Mouse (Mus musculus) kidney, embryonic 16.5 days (tissue): ENCODE results near the gene 1700001O22Rik. TPM values are rescaled to one million over a fixed set of nuclear protein-coding genes. Genes with fewer than 3 reads are reported as not detected.

ENCODE experiments used
- ATAC-seq: fragments of 200-750 bp; cut with Nextera tagmentation; 2 replicates; pipeline ENCODE4 v1.8.0; 2017; ENCODE audit warnings: moderate TSS enrichment; ENCODE audit not compliant: low FRiP score, low TSS enrichment
- H3K27ac ChIP-seq: fragments of 300-500 bp; sonication (generic); 2 replicates; pipeline ENCODE4 v1.5.1; 2014; ENCODE audit warnings: low read length
- H3K27me3 ChIP-seq: fragments of 300-500 bp; sonication (generic); 2 replicates; pipeline ENCODE4 v1.6.1; 2014; ENCODE audit warnings: low read length, control low read depth, mixed read lengths; ENCODE audit not compliant: insufficient read depth
- H3K36me3 ChIP-seq: fragments of 300-500 bp; sonication (generic); 2 replicates; pipeline ENCODE4 v1.6.1; 2014; ENCODE audit warnings: low read length, control low read depth, mixed read lengths; ENCODE audit not compliant: insufficient read depth
- H3K4me1 ChIP-seq: fragments of 300-500 bp; sonication (generic); 2 replicates; pipeline ENCODE4 v1.6.1; 2014; ENCODE audit warnings: low read length, control low read depth, mixed read lengths; ENCODE audit not compliant: insufficient read depth
- H3K4me2 ChIP-seq: fragments of 300-500 bp; sonication (generic); replicated peaks from 2 replicates; pipeline ENCODE4 v1.6.1; 2014; ENCODE audit warnings: low read depth, low read length
- H3K4me3 ChIP-seq: fragments of 300-500 bp; sonication (generic); 2 replicates; pipeline ENCODE4 v1.5.1; 2014; ENCODE audit warnings: mild to moderate bottlenecking, low read length
- H3K9ac ChIP-seq: fragments of 300-500 bp; sonication (generic); replicated peaks from 2 replicates; pipeline ENCODE4 v1.6.1; 2014; ENCODE audit warnings: low read length
- H3K9me3 ChIP-seq: fragments of 300-500 bp; sonication (generic); 2 replicates; pipeline ENCODE4 v1.6.1; 2016; ENCODE audit warnings: low read length, control low read depth
- WGBS: fragments of 180-500 bp; shearing (Covaris S2); extraction: QIAGEN DNeasy Blood & Tissue Kit; methylation state at CpG from one replicate; pipeline ENCODE4 v1.1.7; 2014; 5-methylcytosine and 5-hydroxymethylcytosine counted together
- polyA plus RNA-seq: library from polyadenylated mRNA; unstranded; fragments of >200 nt; fragmentation: Nextera tagmentation; extraction: Ambion mirVana; gene quantifications from 2 replicates; pipeline ENCODE4 v1.2.1, GENCODE M21; 2015

The 1700001O22Rik gene
- polyA plus RNA-seq, 1 experiment from 2014 or later, result 5.2 TPM

DNA sequence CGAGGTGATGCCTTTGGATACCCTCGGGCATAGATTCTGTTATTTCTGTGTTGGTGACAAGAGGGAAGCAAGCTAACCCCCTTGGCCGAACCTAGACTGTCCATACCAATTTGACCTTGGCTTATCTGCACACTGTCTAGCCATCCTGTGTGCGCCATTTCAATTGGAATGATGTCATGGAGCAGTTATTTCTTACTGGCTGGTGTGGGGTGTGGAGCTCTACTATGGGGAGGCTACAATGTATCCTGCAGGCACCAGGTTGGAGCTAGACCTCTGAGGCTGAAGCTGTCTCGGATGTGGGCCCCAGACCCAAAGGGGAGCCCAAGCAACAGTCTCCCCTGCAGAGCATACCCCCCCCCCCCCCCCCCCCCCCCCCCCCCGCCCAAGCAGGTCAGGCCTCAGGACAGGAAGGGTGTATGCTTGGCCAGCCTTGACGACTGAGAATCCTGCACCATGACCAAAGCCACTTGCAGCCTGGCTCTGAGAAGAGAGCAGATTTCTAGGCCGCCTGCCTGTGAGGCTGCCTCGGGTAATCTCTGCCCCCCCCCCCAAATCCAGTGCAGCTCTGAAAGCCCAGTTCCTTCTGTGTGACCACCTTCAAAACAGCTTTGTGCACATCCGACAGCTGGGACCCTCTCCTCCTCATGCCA lies 31.0 kb upstream of the 1700001O22Rik start, which contains the start of gene Prrx2:
TSS of gene Prrx2 (plus strand) at position 600 of the 650 bp plus-strand sequence.
- no peak within 1 kb of the TSS for H3K4me3 ChIP-seq
- no peak within 1 kb of the TSS; the same call in 1 of the 2 replicates for H3K27ac ChIP-seq

DNA sequence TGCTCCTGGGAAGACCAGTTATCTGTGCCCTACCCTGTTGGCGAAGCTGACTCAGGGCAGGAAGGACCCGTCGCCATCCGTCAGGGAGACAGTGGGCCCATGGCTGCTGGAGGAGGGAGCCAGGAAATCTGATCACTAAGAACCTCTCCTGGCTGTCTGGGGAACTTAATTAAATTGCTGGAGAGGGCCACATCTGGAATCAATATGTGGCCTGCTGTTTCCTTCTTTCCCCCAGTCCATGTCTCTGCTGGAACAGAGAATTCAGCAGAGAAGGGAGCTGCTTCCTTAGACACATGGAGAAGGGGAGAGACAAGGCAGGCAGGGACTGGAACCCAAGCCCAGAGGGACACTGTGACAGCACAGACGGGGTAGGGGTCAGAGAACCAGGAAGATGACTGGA lies 30.2 kb upstream of the 1700001O22Rik start:
- Histone ChIP-seq H3K4me2 (no peak overlapping the region), H3K27ac (no peak overlapping the region; the same call in 1 of the 2 replicates)
- no peak for ATAC-seq

More for the DNA sequence above, 31.0 kb upstream of the 1700001O22Rik start, which contains the start of gene Prrx2:
- Histone ChIP-seq H3K9ac (0 out of 2 replicates have a peak within 1 kb of the TSS, but pooled peaks have one; percentile 8), H3K4me1 (peaks cover 22% of the 10 kb centered on the region), H3K27me3 (no peaks in the 10 kb centered on the region), H3K9me3 (no peaks in the 10 kb centered on the region), H3K4me2 (no peak within 1 kb of the TSS), H3K36me3 (no peaks in the 10 kb centered on the region)
- WGBS, result 53% methylated on average over 9 of the region's 10 CpGs
- no peak for ATAC-seq

DNA sequence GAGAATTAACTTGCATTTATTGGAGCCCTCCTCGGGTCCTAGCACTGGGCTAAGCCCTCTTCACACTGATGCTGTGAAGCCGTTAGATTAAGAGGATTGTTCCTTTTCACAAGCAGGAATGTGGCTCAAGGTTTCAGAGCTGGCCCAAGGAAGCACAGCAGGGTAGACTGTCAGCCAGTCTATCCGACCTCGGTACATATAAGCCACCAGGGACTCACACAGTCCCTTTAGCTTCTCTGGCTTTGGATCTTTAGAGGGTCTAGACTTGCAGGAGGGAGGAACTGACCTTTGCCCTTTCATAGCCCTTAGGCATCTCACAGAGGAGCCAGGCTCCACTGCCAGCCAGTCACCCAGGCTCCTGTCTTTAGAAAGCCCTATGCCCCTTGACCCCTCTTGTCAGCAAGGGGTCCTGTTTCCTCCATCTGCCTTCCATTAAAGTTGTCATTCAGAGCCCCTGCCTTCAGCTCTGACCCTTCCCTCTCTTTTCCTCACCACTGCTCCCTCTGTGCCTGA lies 26.9 kb upstream of the 1700001O22Rik start, which contains the start of gene Asb6:
TSS of gene Asb6 (minus strand) at position 51 of the 513 bp plus-strand sequence.
- ATAC-seq, result no peak
- Histone ChIP-seq H3K4me2 (no peak within 1 kb of the TSS), H3K36me3 (peaks cover 5% of the 10 kb centered on the region), H3K4me1 (peaks cover 22% of the 10 kb centered on the region), H3K9me3 (no peaks in the 10 kb centered on the region), H3K27me3 (no peaks in the 10 kb centered on the region), H3K9ac (no peak within 1 kb of the TSS), H3K27ac (no peak within 1 kb of the TSS), H3K4me3 (no peak within 1 kb of the TSS)
- WGBS, result 18% methylated on average over 4 of the region's 4 CpGs

More for the DNA sequence above, 30.2 kb upstream of the 1700001O22Rik start:
- peak overlapping the region; percentile 38; the same call in 1 of the 2 replicates for H3K9ac ChIP-seq
- peaks cover 22% of the 10 kb centered on the region for H3K4me1 ChIP-seq
- H3K4me3 ChIP-seq, result no peak overlapping the region
- WGBS, result 35% methylated on average over 5 of the region's 5 CpGs
- no peaks in the 10 kb centered on the region for H3K27me3 ChIP-seq
- no peaks in the 10 kb centered on the region for H3K9me3 ChIP-seq
- no peaks in the 10 kb centered on the region for H3K36me3 ChIP-seq

DNA sequence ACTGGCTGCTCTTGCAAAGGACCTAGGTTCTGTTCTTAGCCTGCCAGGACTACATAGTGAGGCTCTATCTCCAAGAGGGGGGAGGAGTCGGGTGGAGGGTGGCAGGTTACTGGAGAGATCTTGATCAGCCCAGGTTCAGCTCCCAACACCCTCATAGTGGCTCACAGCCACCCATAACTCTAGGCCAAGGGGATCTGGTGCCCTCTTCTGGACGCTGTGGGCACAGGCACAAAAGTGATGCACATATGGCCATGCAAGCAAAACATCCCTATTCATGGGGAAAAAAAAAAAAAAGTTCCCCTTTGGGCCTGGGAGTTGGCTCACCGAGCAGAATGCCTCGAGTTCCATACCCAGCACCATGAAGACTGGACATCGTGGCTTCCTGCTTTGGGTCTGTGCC lies 25.9 kb upstream of the 1700001O22Rik start:
- H3K4me1 ChIP-seq, result peaks cover 15% of the 10 kb centered on the region
- H3K9ac ChIP-seq, result no peak overlapping the region
- no peaks in the 10 kb centered on the region for H3K27me3 ChIP-seq
- no peak for ATAC-seq
- H3K36me3 ChIP-seq, result peaks cover 15% of the 10 kb centered on the region
- H3K27ac ChIP-seq, result no peak overlapping the region
- no peak overlapping the region for H3K4me2 ChIP-seq
- WGBS, result 41% methylated on average over 5 of the region's 5 CpGs
- no peaks in the 10 kb centered on the region for H3K9me3 ChIP-seq
- no peak overlapping the region for H3K4me3 ChIP-seq

DNA sequence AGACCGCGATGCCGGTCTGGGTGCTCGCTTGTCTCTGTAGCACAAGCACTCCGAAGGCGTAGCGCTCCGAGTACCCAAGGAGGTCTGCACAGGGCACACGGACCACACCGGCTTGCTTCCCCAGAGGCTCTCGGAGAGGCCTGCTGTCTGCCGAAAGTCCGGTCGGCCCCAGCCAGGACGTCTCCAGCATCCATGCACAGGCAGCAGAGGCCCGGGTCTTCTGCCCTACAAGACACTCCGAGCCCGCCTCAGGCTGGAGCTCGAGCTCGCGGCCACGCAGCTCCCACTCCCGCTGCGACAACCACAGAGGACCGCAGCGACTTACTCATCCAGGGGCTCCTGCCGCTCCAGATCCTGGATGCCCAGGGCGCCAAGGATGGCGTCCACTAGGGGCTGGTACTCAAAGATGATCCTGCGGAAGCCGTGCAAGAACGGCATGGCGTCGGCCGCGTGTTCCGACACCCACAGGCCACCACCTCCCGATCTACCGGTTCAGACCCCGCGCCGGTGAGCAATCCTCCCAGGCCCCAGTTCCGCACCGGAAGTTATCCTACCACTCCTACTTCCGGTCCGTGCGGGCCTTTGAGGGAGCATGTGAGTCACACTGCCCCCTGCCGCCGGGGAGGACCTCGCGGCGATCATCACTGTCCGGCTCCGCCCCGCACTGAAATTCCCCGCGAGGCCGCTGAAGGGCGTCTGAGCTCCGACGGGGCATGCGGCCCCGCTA lies 24.5 kb upstream of the 1700001O22Rik start:
- ATAC-seq, result peak; percentile 79
- peak overlapping the region; percentile 97 for H3K4me3 ChIP-seq
- peak overlapping the region; percentile 91 for H3K9ac ChIP-seq
- H3K4me2 ChIP-seq, result peak overlapping the region; percentile 85
- H3K36me3 ChIP-seq, result peaks cover 29% of the 10 kb centered on the region
- peak overlapping the region; percentile 63 for H3K27ac ChIP-seq
- H3K4me1 ChIP-seq, result peaks cover 21% of the 10 kb centered on the region
- WGBS, result under 1% methylated on average over 63 of the region's 63 CpGs
- no peaks in the 10 kb centered on the region for H3K27me3 ChIP-seq
- H3K9me3 ChIP-seq, result no peaks in the 10 kb centered on the region

DNA sequence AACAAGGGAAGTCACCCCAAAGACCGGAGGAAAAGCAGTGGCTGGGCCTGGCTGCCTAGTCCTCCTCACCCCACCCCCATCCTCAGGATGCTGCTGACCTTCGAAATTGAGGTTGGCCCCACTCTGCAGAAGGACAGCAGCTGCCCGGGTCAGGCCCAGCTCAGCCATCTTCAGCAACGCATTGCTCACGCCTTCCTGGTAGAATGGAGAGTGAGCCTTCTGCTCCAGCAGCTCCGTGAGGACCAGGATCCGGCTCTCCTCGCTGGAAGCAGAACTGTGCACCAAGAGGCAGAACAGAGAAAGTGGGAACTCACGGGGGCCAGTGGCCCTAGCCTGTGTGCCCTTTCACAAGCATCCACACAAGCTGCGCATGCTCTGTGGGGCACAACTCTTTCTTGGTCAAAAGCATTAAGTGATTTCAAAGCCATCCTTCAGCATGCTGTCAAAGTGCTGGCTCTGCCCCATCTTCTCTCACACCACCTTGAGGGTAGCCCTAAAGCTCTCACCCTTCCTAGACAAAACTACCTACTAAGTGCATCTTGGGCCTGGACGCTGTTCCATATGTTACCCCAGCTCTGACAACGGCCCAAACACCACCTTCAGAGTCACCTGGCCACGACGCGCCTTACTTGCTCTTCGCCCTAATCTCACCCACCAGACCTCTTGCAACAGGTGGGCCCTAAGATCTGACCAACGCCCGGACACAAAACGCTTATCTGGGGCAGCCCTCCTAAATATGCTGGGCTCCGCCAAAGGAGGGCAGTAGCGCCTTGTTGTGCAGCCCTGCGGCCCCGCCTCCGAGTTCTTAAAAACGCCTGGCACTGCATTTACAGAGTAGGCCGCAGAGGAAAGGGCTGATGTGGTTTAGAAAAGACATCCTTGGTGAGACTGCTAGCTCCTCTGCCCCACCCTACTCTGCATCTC lies 23.6 kb upstream of the 1700001O22Rik start:
- Histone ChIP-seq H3K27ac (peak overlapping the region; percentile 63), H3K27me3 (no peaks in the 10 kb centered on the region), H3K4me3 (peak overlapping the region; percentile 97), H3K4me1 (peaks cover 22% of the 10 kb centered on the region), H3K36me3 (peaks cover 37% of the 10 kb centered on the region), H3K9me3 (no peaks in the 10 kb centered on the region), H3K4me2 (peak overlapping the region; percentile 85), H3K9ac (peak overlapping the region; percentile 91)
- ATAC-seq, result 0 out of 2 replicates have a peak, but pooled peaks have one; percentile 7
- 31% methylated on average over 26 of the region's 26 CpGs for WGBS

DNA sequence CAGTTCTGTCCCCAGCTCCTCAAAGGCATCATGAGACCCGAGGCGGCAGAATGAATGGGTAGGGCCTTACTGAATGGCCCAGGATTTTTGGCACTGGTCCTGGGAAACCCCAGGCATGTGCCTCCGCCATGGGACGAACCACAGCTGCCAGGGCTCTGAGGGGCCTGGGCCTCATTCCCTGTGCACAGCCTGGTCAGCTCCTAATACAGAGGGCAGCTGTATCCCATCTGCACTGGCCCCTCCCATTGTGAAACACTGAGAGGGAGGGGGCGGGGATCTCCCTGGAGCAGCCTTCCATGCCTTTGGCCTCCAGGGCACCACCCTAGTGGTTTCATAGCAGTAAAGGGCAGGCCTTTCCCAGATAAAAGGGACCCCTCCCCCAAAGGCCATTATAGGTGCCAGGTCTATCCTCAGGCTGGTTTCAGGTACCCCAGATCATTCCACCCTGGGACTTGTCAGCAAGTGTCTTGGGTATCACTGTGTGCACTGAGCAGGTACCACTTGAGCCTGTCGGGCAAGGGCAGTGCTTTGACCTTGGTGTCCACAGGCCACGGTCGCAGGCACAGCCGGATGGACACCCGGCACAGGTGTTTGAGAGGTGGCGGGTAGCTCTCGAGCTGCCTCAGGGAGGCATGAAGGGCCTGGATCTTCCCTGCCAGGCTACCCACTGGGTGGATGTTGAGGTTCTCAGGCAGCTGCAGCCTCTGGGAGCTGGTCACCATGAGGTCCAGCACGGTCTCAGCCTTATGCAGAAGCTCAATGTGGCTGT lies 20.1 kb upstream of the 1700001O22Rik start:
- no peak overlapping the region for H3K27ac ChIP-seq
- peaks cover 22% of the 10 kb centered on the region for H3K4me1 ChIP-seq
- no peaks in the 10 kb centered on the region for H3K27me3 ChIP-seq
- no peaks in the 10 kb centered on the region; the same call in 1 of the 2 replicates for H3K9me3 ChIP-seq
- no peak overlapping the region for H3K4me2 ChIP-seq
- 59% methylated on average over 13 of the region's 13 CpGs for WGBS
- H3K36me3 ChIP-seq, result peaks cover 62% of the 10 kb centered on the region
- no peak overlapping the region for H3K4me3 ChIP-seq
- peak; percentile 79 for ATAC-seq
- no peak overlapping the region for H3K9ac ChIP-seq

DNA sequence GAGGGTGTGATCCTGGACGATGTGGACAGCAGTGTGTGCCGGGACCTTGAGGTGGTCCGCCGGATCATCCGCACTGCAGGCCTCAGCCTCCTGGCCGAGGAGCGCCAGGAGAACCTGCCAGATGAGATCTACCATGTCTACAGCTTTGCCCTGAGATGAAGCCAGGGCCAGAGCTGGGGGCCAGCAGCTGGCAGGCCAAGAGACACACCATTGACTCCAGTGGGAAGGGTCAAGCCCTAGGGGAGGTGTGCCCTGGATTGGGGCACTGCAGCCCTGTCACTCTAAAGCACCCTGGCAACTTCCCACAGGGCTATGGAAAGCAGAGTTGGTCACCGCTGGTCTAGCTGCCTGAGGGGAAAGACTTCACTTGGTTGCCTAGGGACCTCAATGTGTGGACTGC lies 19.0 kb upstream of the 1700001O22Rik start:
- no peak overlapping the region for H3K9ac ChIP-seq
- 92% methylated on average over 8 of the region's 8 CpGs for WGBS
- no peak overlapping the region for H3K27ac ChIP-seq
- peaks cover 62% of the 10 kb centered on the region for H3K36me3 ChIP-seq
- H3K4me3 ChIP-seq, result no peak overlapping the region
- H3K4me1 ChIP-seq, result peaks cover 24% of the 10 kb centered on the region
- H3K27me3 ChIP-seq, result no peaks in the 10 kb centered on the region
- ATAC-seq, result no peak
- H3K9me3 ChIP-seq, result no peaks in the 10 kb centered on the region; the same call in 1 of the 2 replicates
- H3K4me2 ChIP-seq, result no peak overlapping the region
